Mouse (Mus musculus): ENCODE measurements around the gene Tm4sf20. TPM values are rescaled to one million over a fixed set of nuclear protein-coding genes. Genes with fewer than 3 reads are reported as not detected.
A peak's percentile ranks its signal among the peaks of the same experiment; 100 is the strongest.

Tm4sf20 gene
- polyA plus RNA-seq, 1 experiment from 2014 or later = 201 TPM

GRCm38 (mm10) chr1:82788070-82788469 is 19.8 kb upstream of the Tm4sf20 start:
- Histone ChIP-seq H3K4me1 (ENCODE audit: control insufficient read depth, insufficient read depth, low read length) (peaks cover 8% of the 10 kb centered on the region), H3K4me3 (ENCODE audit: low read length) (no peak overlapping the region), H3K9me3 (ENCODE audit: control insufficient read depth, low read length) (no peaks in the 10 kb centered on the region), H3K4me2 (ENCODE audit: low read depth, low read length) (no peak overlapping the region), H3K9ac (ENCODE audit: low read depth, low read length) (no peak overlapping the region), H3K27me3 (replicated peaks; ENCODE audit: control insufficient read depth, insufficient read depth, low read length) (no peaks in the 10 kb centered on the region), H3K36me3 (ENCODE audit: control insufficient read depth, insufficient read depth, low read length) (no peaks in the 10 kb centered on the region), H3K27ac (ENCODE audit: low read length) (no peak overlapping the region)
- 58% methylated on average over 7 of the region's 7 CpGs for WGBS
- no peak for ATAC-seq

GRCm38 (mm10) chr1:82787414-82787813 is 19.2 kb upstream of the Tm4sf20 start:
- H3K4me1 ChIP-seq (ENCODE audit: control insufficient read depth, insufficient read depth, low read length) = peaks cover 8% of the 10 kb centered on the region
- peak; percentile 83 for ATAC-seq
- H3K36me3 ChIP-seq (ENCODE audit: control insufficient read depth, insufficient read depth, low read length) = no peaks in the 10 kb centered on the region
- no peaks in the 10 kb centered on the region for H3K9me3 ChIP-seq (ENCODE audit: control insufficient read depth, low read length)
- H3K4me3 ChIP-seq (ENCODE audit: low read length) = no peak overlapping the region
- H3K4me2 ChIP-seq (ENCODE audit: low read depth, low read length) = no peak overlapping the region
- H3K27me3 ChIP-seq (replicated peaks; ENCODE audit: control insufficient read depth, insufficient read depth, low read length) = no peaks in the 10 kb centered on the region
- WGBS = 5% methylated on average over 2 of the region's 2 CpGs
- H3K27ac ChIP-seq (ENCODE audit: low read length) = no peak overlapping the region
- no peak overlapping the region for H3K9ac ChIP-seq (ENCODE audit: low read depth, low read length)

GRCm38 (mm10) chr1:82785546-82785945 is 17.3 kb upstream of the Tm4sf20 start:
- Histone ChIP-seq H3K4me1 (ENCODE audit: control insufficient read depth, insufficient read depth, low read length) (peaks cover 8% of the 10 kb centered on the region), H3K27me3 (replicated peaks; ENCODE audit: control insufficient read depth, insufficient read depth, low read length) (no peaks in the 10 kb centered on the region), H3K9ac (ENCODE audit: low read depth, low read length) (no peak overlapping the region), H3K36me3 (ENCODE audit: control insufficient read depth, insufficient read depth, low read length) (no peaks in the 10 kb centered on the region), H3K27ac (ENCODE audit: low read length) (no peak overlapping the region), H3K4me2 (ENCODE audit: low read depth, low read length) (no peak overlapping the region), H3K9me3 (ENCODE audit: control insufficient read depth, low read length) (no peaks in the 10 kb centered on the region), H3K4me3 (ENCODE audit: low read length) (no peak overlapping the region)
- WGBS = 55% methylated on average over 6 of the region's 6 CpGs
- ATAC-seq = peak; percentile 54

GRCm38 (mm10) chr1:82783559-82783958 is 15.3 kb upstream of the Tm4sf20 start:
- Histone ChIP-seq H3K27ac (ENCODE audit: low read length) (no peak overlapping the region), H3K27me3 (replicated peaks; ENCODE audit: control insufficient read depth, insufficient read depth, low read length) (no peaks in the 10 kb centered on the region), H3K4me1 (ENCODE audit: control insufficient read depth, insufficient read depth, low read length) (peaks cover 15% of the 10 kb centered on the region), H3K9me3 (ENCODE audit: control insufficient read depth, low read length) (no peaks in the 10 kb centered on the region), H3K4me3 (ENCODE audit: low read length) (no peak overlapping the region), H3K9ac (ENCODE audit: low read depth, low read length) (no peak overlapping the region), H3K4me2 (ENCODE audit: low read depth, low read length) (no peak overlapping the region), H3K36me3 (ENCODE audit: control insufficient read depth, insufficient read depth, low read length) (no peaks in the 10 kb centered on the region)
- WGBS = 76% methylated on average over 3 of the region's 3 CpGs
- no peak for ATAC-seq

- Histone ChIP-seq H3K36me3 (ENCODE audit: control insufficient read depth, insufficient read depth, low read length) (no peaks in the 10 kb centered on the region), H3K4me2 (ENCODE audit: low read depth, low read length) (no peak overlapping the region), H3K27me3 (replicated peaks; ENCODE audit: control insufficient read depth, insufficient read depth, low read length) (no peaks in the 10 kb centered on the region), H3K27ac (ENCODE audit: low read length) (peak overlapping the region; percentile 50; the same call in 1 of the 2 replicates), H3K4me1 (ENCODE audit: control insufficient read depth, insufficient read depth, low read length) (0 out of 2 replicates have a peak, but pooled peaks cover 7% of the 10 kb centered on the region), H3K4me3 (ENCODE audit: low read length) (no peak overlapping the region), H3K9me3 (ENCODE audit: control insufficient read depth, low read length) (no peaks in the 10 kb centered on the region), H3K9ac (ENCODE audit: low read depth, low read length) (no peak overlapping the region)
- peak; percentile 73 for ATAC-seq
- WGBS = 73% methylated on average over 6 of the region's 6 CpGs
Measured at GRCm38 (mm10) chr1:82779388-82779966, 11.2 kb upstream of the Tm4sf20 start.

- WGBS = 92% methylated on average over 4 of the region's 4 CpGs
- H3K4me3 ChIP-seq (ENCODE audit: low read length) = no peak overlapping the region
- no peak overlapping the region for H3K27ac ChIP-seq (ENCODE audit: low read length)
- H3K4me1 ChIP-seq (ENCODE audit: control insufficient read depth, insufficient read depth, low read length) = 0 out of 2 replicates have a peak, but pooled peaks cover 9% of the 10 kb centered on the region
- no peak overlapping the region for H3K9ac ChIP-seq (ENCODE audit: low read depth, low read length)
- no peaks in the 10 kb centered on the region for H3K36me3 ChIP-seq (ENCODE audit: control insufficient read depth, insufficient read depth, low read length)
- ATAC-seq = no peak
- no peaks in the 10 kb centered on the region for H3K27me3 ChIP-seq (replicated peaks; ENCODE audit: control insufficient read depth, insufficient read depth, low read length)
- no peak overlapping the region for H3K4me2 ChIP-seq (ENCODE audit: low read depth, low read length)
- H3K9me3 ChIP-seq (ENCODE audit: control insufficient read depth, low read length) = no peaks in the 10 kb centered on the region
Measured at GRCm38 (mm10) chr1:82775293-82775692, 7.0 kb upstream of the Tm4sf20 start.

- Histone ChIP-seq H3K4me1 (ENCODE audit: control insufficient read depth, insufficient read depth, low read length) (0 out of 2 replicates have a peak, but pooled peaks cover 2% of the 10 kb centered on the region), H3K36me3 (ENCODE audit: control insufficient read depth, insufficient read depth, low read length) (no peaks in the 10 kb centered on the region), H3K9ac (ENCODE audit: low read depth, low read length) (no peak overlapping the region), H3K27ac (ENCODE audit: low read length) (no peak overlapping the region), H3K4me2 (ENCODE audit: low read depth, low read length) (no peak overlapping the region), H3K9me3 (ENCODE audit: control insufficient read depth, low read length) (no peaks in the 10 kb centered on the region), H3K4me3 (ENCODE audit: low read length) (no peak overlapping the region), H3K27me3 (replicated peaks; ENCODE audit: control insufficient read depth, insufficient read depth, low read length) (no peaks in the 10 kb centered on the region)
- WGBS = 65% methylated on average over 5 of the region's 5 CpGs
- ATAC-seq = no peak
Measured at GRCm38 (mm10) chr1:82773208-82773607, 4.9 kb upstream of the Tm4sf20 start.

GRCm38 (mm10) chr1:82772428-82772827 is 4.2 kb upstream of the Tm4sf20 start:
- no peak for ATAC-seq
- Histone ChIP-seq H3K36me3 (ENCODE audit: control insufficient read depth, insufficient read depth, low read length) (no peaks in the 10 kb centered on the region), H3K4me2 (ENCODE audit: low read depth, low read length) (no peak overlapping the region), H3K9me3 (ENCODE audit: control insufficient read depth, low read length) (no peaks in the 10 kb centered on the region), H3K27me3 (replicated peaks; ENCODE audit: control insufficient read depth, insufficient read depth, low read length) (no peaks in the 10 kb centered on the region), H3K9ac (ENCODE audit: low read depth, low read length) (no peak overlapping the region), H3K27ac (ENCODE audit: low read length) (no peak overlapping the region), H3K4me1 (ENCODE audit: control insufficient read depth, insufficient read depth, low read length) (0 out of 2 replicates have a peak, but pooled peaks cover 2% of the 10 kb centered on the region), H3K4me3 (ENCODE audit: low read length) (no peak overlapping the region)
- 77% methylated on average over 4 of the region's 4 CpGs for WGBS

GRCm38 (mm10) chr1:82771022-82771586 is 2.8 kb upstream of the Tm4sf20 start, which contains the start of gene Gm47791:
TSS of gene Gm47791 (minus strand) at chr1:82771243.
- H3K4me3 ChIP-seq (ENCODE audit: low read length) = no peak within 1 kb of the TSS
- no peak within 1 kb of the TSS for H3K4me2 ChIP-seq (ENCODE audit: low read depth, low read length)
- no peak within 1 kb of the TSS for H3K27ac ChIP-seq (ENCODE audit: low read length)
- no peak within 1 kb of the TSS for H3K9ac ChIP-seq (ENCODE audit: low read depth, low read length)
- 78% methylated on average over 13 of the region's 15 CpGs for WGBS
- H3K9me3 ChIP-seq (ENCODE audit: control insufficient read depth, low read length) = no peaks in the 10 kb centered on the region
- 0 out of 2 replicates have a peak, but pooled peaks cover 2% of the 10 kb centered on the region for H3K4me1 ChIP-seq (ENCODE audit: control insufficient read depth, insufficient read depth, low read length)
- H3K27me3 ChIP-seq (replicated peaks; ENCODE audit: control insufficient read depth, insufficient read depth, low read length) = no peaks in the 10 kb centered on the region
- ATAC-seq = no peak
- H3K36me3 ChIP-seq (ENCODE audit: control insufficient read depth, insufficient read depth, low read length) = no peaks in the 10 kb centered on the region
